Mouse (Mus musculus) midbrain, embryonic 13.5 days (tissue): ENCODE measurements at regions not wholly inside any gene's neighbourhood (a gene's known extent, or its start where the extent isn't known, plus 50 kb on each side); places are given as distances from the start of the nearest gene placed in this dataset.

Source experiments
- ATAC-seq: fragments of 200-750 bp; cut with Nextera tagmentation; 2 replicates; pipeline ENCODE4 v1.8.0; 2017; ENCODE audit warnings: mild to moderate bottlenecking, moderate TSS enrichment, moderate library complexity
- H3K27ac ChIP-seq: fragments of 300-500 bp; sonication (generic); 2 replicates; pipeline ENCODE4 v1.5.1; 2015; ENCODE audit warnings: inconsistent platforms, mild to moderate bottlenecking, moderate library complexity
- H3K27me3 ChIP-seq: fragments of 300-500 bp; sonication (generic); 2 replicates; pipeline ENCODE4 v1.6.1; 2015; ENCODE audit warnings: mild to moderate bottlenecking, inconsistent platforms
- H3K36me3 ChIP-seq: fragments of 300-500 bp; sonication (generic); 2 replicates; pipeline ENCODE4 v1.6.1; 2015; ENCODE audit warnings: mild to moderate bottlenecking, inconsistent platforms
- H3K4me1 ChIP-seq: fragments of 300-500 bp; sonication (generic); replicated peaks from 2 replicates; pipeline ENCODE4 v1.6.1; 2015; ENCODE audit warnings: inconsistent platforms
- H3K4me2 ChIP-seq: fragments of 300-500 bp; sonication (generic); replicated peaks from 2 replicates; pipeline ENCODE4 v1.6.1; 2015; ENCODE audit warnings: moderate library complexity, mild to moderate bottlenecking, inconsistent platforms
- H3K4me3 ChIP-seq: fragments of 300-500 bp; sonication (generic); replicated peaks from 2 replicates; pipeline ENCODE4 v1.5.1; 2015; ENCODE audit warnings: mild to moderate bottlenecking, inconsistent platforms
- H3K9ac ChIP-seq: fragments of 300-500 bp; sonication (generic); replicated peaks from 2 replicates; pipeline ENCODE4 v1.6.1; 2015; ENCODE audit warnings: mild to moderate bottlenecking, inconsistent platforms
- H3K9me3 ChIP-seq: fragments of 300-500 bp; sonication (generic); 2 replicates; pipeline ENCODE4 v1.6.1; 2016; ENCODE audit warnings: mild to moderate bottlenecking, inconsistent platforms
- WGBS: fragments of 180-500 bp; shearing (Covaris S2); methylation state at CpG from one replicate; pipeline ENCODE4 v1.1.7; 2015; 5-methylcytosine and 5-hydroxymethylcytosine counted together

- Histone ChIP-seq H3K4me1 (no peaks in the 10 kb centered on the region), H3K27ac (no peak overlapping the region), H3K9ac (no peak overlapping the region), H3K27me3 (no peaks in the 10 kb centered on the region), H3K4me2 (no peak overlapping the region), H3K9me3 (no peaks in the 10 kb centered on the region), H3K4me3 (no peak overlapping the region), H3K36me3 (no peaks in the 10 kb centered on the region)
- WGBS: 59% methylated on average over 2 of the region's 2 CpGs
- no peak for ATAC-seq
Observed at GRCm38 (mm10) chr1:71800581-71800980, 147.6 kb upstream of the Fn1 start.

- no peak for ATAC-seq
- no peak overlapping the region for H3K27ac ChIP-seq
- no peak overlapping the region for H3K4me3 ChIP-seq
- no peaks in the 10 kb centered on the region for H3K9me3 ChIP-seq
- H3K27me3 ChIP-seq: no peaks in the 10 kb centered on the region
- no peaks in the 10 kb centered on the region for H3K36me3 ChIP-seq
- H3K9ac ChIP-seq: no peak overlapping the region
- WGBS: 81% methylated on average over 9 of the region's 9 CpGs
- H3K4me1 ChIP-seq: no peaks in the 10 kb centered on the region
- H3K4me2 ChIP-seq: no peak overlapping the region
Observed at GRCm38 (mm10) chr1:71798636-71799035, 145.6 kb upstream of the Fn1 start.

- Histone ChIP-seq H3K4me3 (no peak overlapping the region), H3K9me3 (no peaks in the 10 kb centered on the region), H3K9ac (no peak overlapping the region), H3K27me3 (no peaks in the 10 kb centered on the region), H3K27ac (no peak overlapping the region), H3K36me3 (no peaks in the 10 kb centered on the region), H3K4me2 (no peak overlapping the region), H3K4me1 (no peaks in the 10 kb centered on the region)
- no peak for ATAC-seq
- WGBS: 76% methylated on average over 1 of the region's 1 CpGs
Observed at GRCm38 (mm10) chr1:71788408-71788807, 135.4 kb upstream of the Fn1 start.

GRCm38 (mm10) chr1:71784880-71785279, 131.9 kb upstream of the Fn1 start:
- H3K4me3 ChIP-seq: no peak overlapping the region
- no peak for ATAC-seq
- WGBS: 87% methylated on average over 2 of the region's 2 CpGs
- H3K9me3 ChIP-seq: no peaks in the 10 kb centered on the region
- no peak overlapping the region for H3K4me2 ChIP-seq
- no peak overlapping the region for H3K9ac ChIP-seq
- H3K27ac ChIP-seq: no peak overlapping the region
- no peaks in the 10 kb centered on the region for H3K4me1 ChIP-seq
- H3K36me3 ChIP-seq: no peaks in the 10 kb centered on the region
- H3K27me3 ChIP-seq: no peaks in the 10 kb centered on the region

GRCm38 (mm10) chr1:71778292-71778691, 125.3 kb upstream of the Fn1 start:
- H3K9ac ChIP-seq: no peak overlapping the region

GRCm38 (mm10) chr1:71775865-71776501, 123.0 kb upstream of the Fn1 start:
- peak overlapping the region; percentile 7 for H3K27ac ChIP-seq
- H3K9me3 ChIP-seq: no peaks in the 10 kb centered on the region
- ATAC-seq: no peak
- H3K4me2 ChIP-seq: peak overlapping the region; percentile 8; the same call in 1 of the 2 replicates
- H3K27me3 ChIP-seq: no peaks in the 10 kb centered on the region
- no peak overlapping the region for H3K9ac ChIP-seq
- no peak overlapping the region for H3K4me3 ChIP-seq
- H3K36me3 ChIP-seq: no peaks in the 10 kb centered on the region
- WGBS: 74% methylated on average over 19 of the region's 19 CpGs
- H3K4me1 ChIP-seq: peaks cover 12% of the 10 kb centered on the region; the same call in 1 of the 2 replicates

More at GRCm38 (mm10) chr1:71778292-71778691, 125.3 kb upstream of the Fn1 start:
- no peak for ATAC-seq
- no peak overlapping the region for H3K4me2 ChIP-seq
- no peaks in the 10 kb centered on the region for H3K27me3 ChIP-seq
- peaks cover 12% of the 10 kb centered on the region; the same call in 1 of the 2 replicates for H3K4me1 ChIP-seq
- no peaks in the 10 kb centered on the region for H3K36me3 ChIP-seq
- no peaks in the 10 kb centered on the region for H3K9me3 ChIP-seq
- no peak overlapping the region for H3K4me3 ChIP-seq
- no peak overlapping the region for H3K27ac ChIP-seq
- 90% methylated on average over 8 of the region's 8 CpGs for WGBS

GRCm38 (mm10) chr1:71772526-71772925, 119.5 kb upstream of the Fn1 start:
- no peaks in the 10 kb centered on the region for H3K9me3 ChIP-seq
- H3K4me2 ChIP-seq: no peak overlapping the region
- no peak overlapping the region for H3K4me3 ChIP-seq
- no peaks in the 10 kb centered on the region for H3K36me3 ChIP-seq
- no peaks in the 10 kb centered on the region for H3K27me3 ChIP-seq
- H3K4me1 ChIP-seq: peaks cover 12% of the 10 kb centered on the region; the same call in 1 of the 2 replicates
- ATAC-seq: no peak
- H3K27ac ChIP-seq: no peak overlapping the region
- H3K9ac ChIP-seq: no peak overlapping the region
- 85% methylated on average over 2 of the region's 2 CpGs for WGBS

GRCm38 (mm10) chr1:71771798-71772197, 118.8 kb upstream of the Fn1 start:
- ATAC-seq: no peak
- no peak overlapping the region for H3K4me3 ChIP-seq
- no peak overlapping the region for H3K9ac ChIP-seq
- no peak overlapping the region for H3K27ac ChIP-seq
- WGBS: 96% methylated on average over 6 of the region's 6 CpGs
- no peaks in the 10 kb centered on the region for H3K27me3 ChIP-seq
- no peaks in the 10 kb centered on the region for H3K36me3 ChIP-seq
- H3K4me2 ChIP-seq: no peak overlapping the region
- peaks cover 8% of the 10 kb centered on the region; the same call in 1 of the 2 replicates for H3K4me1 ChIP-seq
- no peaks in the 10 kb centered on the region for H3K9me3 ChIP-seq

- Histone ChIP-seq H3K27ac (no peak overlapping the region), H3K9ac (no peak overlapping the region), H3K36me3 (no peaks in the 10 kb centered on the region), H3K9me3 (no peaks in the 10 kb centered on the region), H3K4me2 (no peak overlapping the region), H3K4me3 (no peak overlapping the region), H3K27me3 (no peaks in the 10 kb centered on the region), H3K4me1 (no peaks in the 10 kb centered on the region)
- ATAC-seq: no peak
- WGBS: 67% methylated on average over 2 of the region's 2 CpGs
Observed at GRCm38 (mm10) chr1:71769595-71769994, 116.6 kb upstream of the Fn1 start.

- no peaks in the 10 kb centered on the region for H3K36me3 ChIP-seq
- H3K27me3 ChIP-seq: no peaks in the 10 kb centered on the region
- H3K4me2 ChIP-seq: no peak overlapping the region
- H3K27ac ChIP-seq: no peak overlapping the region
- no peak overlapping the region for H3K4me3 ChIP-seq
- 81% methylated on average over 3 of the region's 3 CpGs for WGBS
- H3K9me3 ChIP-seq: no peaks in the 10 kb centered on the region
- no peaks in the 10 kb centered on the region for H3K4me1 ChIP-seq
- no peak for ATAC-seq
- no peak overlapping the region for H3K9ac ChIP-seq
Observed at GRCm38 (mm10) chr1:71767705-71768104, 114.7 kb upstream of the Fn1 start.

GRCm38 (mm10) chr1:71767076-71767475, 114.1 kb upstream of the Fn1 start:
- Histone ChIP-seq H3K4me2 (no peak overlapping the region), H3K27ac (no peak overlapping the region), H3K27me3 (no peaks in the 10 kb centered on the region), H3K9ac (no peak overlapping the region), H3K36me3 (no peaks in the 10 kb centered on the region), H3K9me3 (no peaks in the 10 kb centered on the region), H3K4me1 (no peaks in the 10 kb centered on the region), H3K4me3 (no peak overlapping the region)
- no peak for ATAC-seq
- 92% methylated on average over 5 of the region's 5 CpGs for WGBS

GRCm38 (mm10) chr1:71764951-71765350, 112.0 kb upstream of the Fn1 start:
- H3K4me2 ChIP-seq: no peak overlapping the region
- no peak overlapping the region for H3K4me3 ChIP-seq
- H3K36me3 ChIP-seq: no peaks in the 10 kb centered on the region
- no peak for ATAC-seq
- no peaks in the 10 kb centered on the region for H3K9me3 ChIP-seq
- 88% methylated on average over 6 of the region's 6 CpGs for WGBS
- H3K4me1 ChIP-seq: no peaks in the 10 kb centered on the region
- no peak overlapping the region for H3K27ac ChIP-seq
- H3K9ac ChIP-seq: no peak overlapping the region
- no peaks in the 10 kb centered on the region for H3K27me3 ChIP-seq

- Histone ChIP-seq H3K27ac (no peak overlapping the region), H3K36me3 (no peaks in the 10 kb centered on the region), H3K9me3 (no peaks in the 10 kb centered on the region), H3K27me3 (no peaks in the 10 kb centered on the region), H3K4me2 (no peak overlapping the region), H3K9ac (no peak overlapping the region), H3K4me1 (no peaks in the 10 kb centered on the region), H3K4me3 (no peak overlapping the region)
- 87% methylated on average over 2 of the region's 2 CpGs for WGBS
- no peak for ATAC-seq
Observed at GRCm38 (mm10) chr1:71763530-71763929, 110.5 kb upstream of the Fn1 start.
